Mouse (Mus musculus) thymus, adult 2 months (tissue): ENCODE data around the gene Chpf. TPM values are rescaled to one million over a fixed set of nuclear protein-coding genes. Genes with fewer than 3 reads are reported as not detected.

Experiments
- DNase-seq: peaks from one replicate; pipeline ENCODE4 v3.0.0; 2021
- H3K27ac ChIP-seq: fragments of 200-500 bp; 2 replicates; pipeline ENCODE4 v1.5.1; 2012; ENCODE audit warnings: low read length, control low read depth; ENCODE audit not compliant: control insufficient read depth, insufficient read depth
- H3K27me3 ChIP-seq: fragments of 200-500 bp; 2 replicates; pipeline ENCODE4 v1.6.1; 2012; ENCODE audit warnings: mild to moderate bottlenecking, low read length, moderate library complexity, mixed read lengths; ENCODE audit not compliant: control insufficient read depth, insufficient read depth
- H3K36me3 ChIP-seq: fragments of 200-500 bp; 2 replicates; pipeline ENCODE4 v1.6.1; 2012; ENCODE audit warnings: mild to moderate bottlenecking, low read length, moderate library complexity; ENCODE audit not compliant: control insufficient read depth, insufficient read depth
- H3K4me1 ChIP-seq: fragments of 200-500 bp; replicated peaks from 2 replicates; pipeline ENCODE4 v1.6.1; 2012; ENCODE audit warnings: low read length; ENCODE audit not compliant: control insufficient read depth, insufficient read depth
- H3K4me3 ChIP-seq: fragments of 200-500 bp; 2 replicates; pipeline ENCODE4 v1.5.1; 2012; ENCODE audit warnings: mild to moderate bottlenecking, low read length, control low read depth, moderate library complexity; ENCODE audit not compliant: control insufficient read depth, insufficient read depth
- CTCF ChIP-seq: fragments of 200-500 bp; IDR thresholded peaks from 2 replicates; pipeline ENCODE4 v1.5.1; 2012; ENCODE audit warnings: mild to moderate bottlenecking, control low read depth, low read length, moderate library complexity, borderline replicate concordance; ENCODE audit not compliant: control insufficient read depth, poor library complexity, insufficient read depth; ENCODE audit errors: extremely low read depth
- POLR2A ChIP-seq: fragments of 200-500 bp; IDR thresholded peaks from 2 replicates; pipeline ENCODE4 v1.6.1; 2012; ENCODE audit warnings: mild to moderate bottlenecking, low read length, control low read depth, moderate library complexity; ENCODE audit not compliant: control insufficient read depth, poor library complexity, insufficient read depth; ENCODE audit errors: extremely low read depth
- WGBS: fragments of 180-500 bp; shearing (Covaris S2); methylation state at CpG from one replicate; pipeline ENCODE4 v1.1.7; 2018; 5-methylcytosine and 5-hydroxymethylcytosine counted together
- polyA plus RNA-seq: library from polyadenylated mRNA; depleted of rRNA; stranded (reverse); fragments of >200 nt; gene quantifications from 2 replicates; pipeline ENCODE4 v1.2.3, GENCODE M21; 2012; rRNA removed

Gene Chpf
- 38.7 and 43.7 TPM in 2 replicates for polyA plus RNA-seq

GRCm38 (mm10) chr1:75478916-75479634 lies at the start of gene Chpf, which contains the start of gene Tmem198:
Chpf (minus strand) TSS chr1:75479307.
Tmem198 (plus strand) TSS chr1:75479532.
- TF ChIP-seq POLR2A = no peak
- TF ChIP-seq CTCF = 0 out of 2 replicates have a peak, but pooled peaks have one; percentile 12
- WGBS = 1% methylated on average over 75 of the region's 76 CpGs
- Histone ChIP-seq H3K27me3 (no peaks in the 10 kb centered on the region; the same call in 1 of the 2 replicates), H3K27ac (no peak within 1 kb of the TSS), H3K4me1 (peaks cover 9% of the 10 kb centered on the region), H3K4me3 (peak within 1 kb of the TSS; percentile 73), H3K36me3 (no peaks in the 10 kb centered on the region)
- DNase-seq = peak; percentile 97

DNA sequence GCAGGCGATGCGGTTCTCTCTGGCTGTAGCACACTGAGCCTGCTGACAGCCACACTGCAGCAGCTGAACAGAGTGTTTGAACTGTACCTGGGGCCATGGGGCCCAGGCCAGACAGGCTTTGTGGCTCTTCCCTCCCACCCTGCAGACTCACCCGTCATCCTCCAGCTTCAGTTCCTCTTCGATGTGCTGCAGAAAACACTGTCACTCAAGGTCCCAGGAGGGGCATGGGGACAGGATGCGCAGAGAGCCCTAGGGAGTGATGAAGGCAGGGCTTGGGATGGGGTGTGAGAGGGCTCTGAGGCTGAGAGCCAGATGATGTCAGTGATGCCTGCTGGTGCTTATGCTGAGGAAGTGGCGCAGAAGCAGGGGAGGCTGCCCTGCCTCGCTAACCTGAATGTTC lies 45.6 kb upstream of the Chpf start:
- DNase-seq = no peak
- 79% methylated on average over 7 of the region's 7 CpGs for WGBS
- Histone ChIP-seq H3K4me1 (no peaks in the 10 kb centered on the region), H3K36me3 (no peaks in the 10 kb centered on the region), H3K27ac (no peak overlapping the region), H3K4me3 (no peak overlapping the region), H3K27me3 (no peaks in the 10 kb centered on the region)
- TF ChIP-seq CTCF (no peak), POLR2A (no peak)

DNA sequence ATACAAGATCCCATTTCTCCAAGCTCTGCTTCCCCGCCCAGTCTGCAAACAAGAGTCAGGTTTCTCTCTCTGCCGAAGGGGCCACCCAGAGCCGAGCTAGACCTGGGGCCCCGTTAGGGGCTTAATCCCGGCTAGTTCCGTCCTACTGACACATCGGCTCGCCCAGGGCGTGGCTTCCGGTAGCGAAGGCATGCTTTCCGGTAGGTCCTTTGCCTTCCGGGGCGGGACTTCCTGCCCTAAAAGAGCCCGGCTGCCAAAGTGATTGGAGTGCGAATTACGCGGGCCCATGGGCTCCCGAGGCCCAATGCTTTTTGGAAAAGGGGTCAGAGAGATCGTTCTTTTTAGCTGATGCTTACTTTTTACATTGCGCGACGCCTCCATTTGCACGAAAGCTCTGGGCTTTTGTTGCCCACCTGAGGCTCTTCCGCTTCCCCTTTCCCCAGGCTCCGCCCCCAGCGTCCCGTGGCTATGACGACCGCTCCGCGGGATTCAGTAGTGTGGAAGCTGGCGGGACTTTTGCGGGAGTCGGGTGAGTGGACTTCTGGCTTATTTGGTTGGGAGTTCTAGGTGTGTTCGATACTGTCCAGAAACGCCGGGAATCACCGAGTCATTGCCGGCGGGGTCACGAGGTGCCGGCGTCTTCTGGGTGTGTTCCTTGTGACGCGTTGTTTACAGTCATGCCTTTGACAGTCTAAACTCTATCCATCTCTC lies 42.4 kb upstream of the Chpf start, which contains the start of gene Stk11ip:
Stk11ip (plus strand) TSS at position 209 of the 711 bp plus-strand sequence.
- H3K4me1 ChIP-seq = no peaks in the 10 kb centered on the region
- peak within 1 kb of the TSS; percentile 55; the same call in 1 of the 2 replicates for H3K27ac ChIP-seq
- peak within 1 kb of the TSS; percentile 65 for H3K4me3 ChIP-seq
- DNase-seq = peak; percentile 91
- H3K27me3 ChIP-seq = no peaks in the 10 kb centered on the region
- under 1% methylated on average over 46 of the region's 46 CpGs for WGBS
- H3K36me3 ChIP-seq = no peaks in the 10 kb centered on the region
- TF ChIP-seq POLR2A (peak; percentile 47; the same call in 1 of the 2 replicates), CTCF (no peak)

- H3K4me3 ChIP-seq = no peak overlapping the region
- H3K4me1 ChIP-seq = no peaks in the 10 kb centered on the region
- no peaks in the 10 kb centered on the region for H3K36me3 ChIP-seq
- 90% methylated on average over 5 of the region's 5 CpGs for WGBS
- DNase-seq = no peak
- no peak for TF ChIP-seq CTCF
- TF ChIP-seq POLR2A = no peak
- no peaks in the 10 kb centered on the region for H3K27me3 ChIP-seq
- H3K27ac ChIP-seq = no peak overlapping the region
Observed at GRCm38 (mm10) chr1:75519576-75519975, 40.5 kb upstream of the Chpf start.

DNA sequence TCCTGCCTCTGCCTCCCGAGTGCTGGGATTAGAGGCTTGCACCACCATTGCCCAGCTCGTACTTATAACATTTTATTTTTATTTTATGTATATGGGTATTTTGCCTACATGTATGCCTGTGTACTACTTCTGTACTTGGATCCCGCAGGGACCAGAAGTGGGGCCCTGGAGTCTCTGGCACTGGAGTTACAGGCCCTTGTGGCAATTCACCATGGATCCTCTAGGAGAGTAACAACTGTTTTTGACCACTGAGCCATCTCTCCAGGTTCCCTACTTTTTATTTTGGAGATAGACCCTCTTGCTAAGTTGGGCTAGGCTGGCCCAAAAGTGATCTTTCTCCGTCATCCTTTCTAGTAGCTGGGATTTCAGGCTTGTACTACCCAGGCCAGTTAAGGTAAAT lies 39.3 kb upstream of the Chpf start:
- Histone ChIP-seq H3K4me3 (no peak overlapping the region), H3K36me3 (no peaks in the 10 kb centered on the region), H3K27me3 (no peaks in the 10 kb centered on the region), H3K27ac (no peak overlapping the region), H3K4me1 (no peaks in the 10 kb centered on the region)
- TF ChIP-seq POLR2A (no peak), CTCF (no peak)
- no peak for DNase-seq
- 93% methylated on average over 4 of the region's 4 CpGs for WGBS

- Histone ChIP-seq H3K4me3 (no peak overlapping the region), H3K27me3 (no peaks in the 10 kb centered on the region), H3K4me1 (no peaks in the 10 kb centered on the region), H3K27ac (no peak overlapping the region), H3K36me3 (no peaks in the 10 kb centered on the region)
- 96% methylated on average over 3 of the region's 4 CpGs for WGBS
- no peak for DNase-seq
- no peak for TF ChIP-seq CTCF
- no peak for TF ChIP-seq POLR2A
Observed at GRCm38 (mm10) chr1:75517984-75518383, 38.9 kb upstream of the Chpf start.
